Mouse (Mus musculus) forebrain, postnatal 0 days (tissue): Measurements from ENCODE around the gene Tpst1. TPM values are rescaled to one million over a fixed set of nuclear protein-coding genes. Genes with fewer than 3 reads are reported as not detected.
A peak's percentile ranks its signal among the peaks of the same experiment; 100 is the strongest.
"Not testable (repeated sequence)": the region's sequence is repeated elsewhere in the genome, so short reads cannot be mapped to it uniquely, and the experiment has no call there.

Source experiments
- ATAC-seq: fragments of 200-750 bp; cut with Nextera tagmentation; 2 replicates; pipeline ENCODE4 v1.8.0; 2017; ENCODE audit warnings: mild to moderate bottlenecking, moderate library complexity
- DNase-seq: peaks from one replicate; pipeline ENCODE4 v3.0.0-alpha.2; 2015
- H3K27ac ChIP-seq: fragments of 300-500 bp; sonication (generic); 2 replicates; pipeline ENCODE4 v1.5.1; 2014; ENCODE audit warnings: low read depth, mild to moderate bottlenecking, antibody characterized with exemption, low read length, moderate library complexity, mixed read lengths
- H3K27me3 ChIP-seq: fragments of 300-500 bp; sonication (generic); 2 replicates; pipeline ENCODE4 v1.6.1; 2014; ENCODE audit warnings: mild to moderate bottlenecking, low read length, mixed read lengths; ENCODE audit not compliant: insufficient read depth
- H3K36me3 ChIP-seq: fragments of 300-500 bp; sonication (generic); 2 replicates; pipeline ENCODE4 v1.6.1; 2014; ENCODE audit warnings: mild to moderate bottlenecking, moderate library complexity; ENCODE audit not compliant: insufficient read depth
- H3K4me1 ChIP-seq: fragments of 300-500 bp; sonication (generic); 2 replicates; pipeline ENCODE4 v1.6.1; 2014; ENCODE audit warnings: antibody characterized with exemption; ENCODE audit not compliant: insufficient read depth
- H3K4me2 ChIP-seq: fragments of 300-500 bp; sonication (generic); 2 replicates; pipeline ENCODE4 v1.6.1; 2014; ENCODE audit warnings: low read depth, mild to moderate bottlenecking, moderate library complexity
- H3K4me3 ChIP-seq: fragments of 300-500 bp; sonication (generic); 2 replicates; pipeline ENCODE4 v1.5.1; 2014; ENCODE audit warnings: low read depth, low read length, mixed read lengths
- H3K9ac ChIP-seq: fragments of 300-500 bp; sonication (generic); 2 replicates; pipeline ENCODE4 v1.6.1; 2014; ENCODE audit warnings: mild to moderate bottlenecking
- H3K9me3 ChIP-seq: fragments of 300-500 bp; sonication (generic); 2 replicates; pipeline ENCODE4 v1.6.1; 2016; ENCODE audit warnings: low read length
- CTCF ChIP-seq: sonication (generic); IDR thresholded peaks from 2 replicates; pipeline ENCODE4 v1.5.1; 2016; ENCODE audit warnings: antibody characterized with exemption, control low read depth, low read depth
- WGBS: fragments of 180-500 bp; shearing (Covaris S2); extraction: QIAGEN DNeasy Blood & Tissue Kit; methylation state at CpG from one replicate; pipeline ENCODE4 v1.1.7; 2014; 5-methylcytosine and 5-hydroxymethylcytosine counted together
- polyA plus RNA-seq: library from polyadenylated mRNA; unstranded; fragments of >200 nt; fragmentation: Nextera tagmentation; extraction: Ambion mirVana; gene quantifications from 2 replicates; pipeline ENCODE4 v1.2.1, GENCODE M21; 2015
- total RNA-seq: library from RNA; depleted of rRNA; stranded (reverse); fragments of >200 nt; gene quantifications from 2 replicates; pipeline ENCODE4 v1.2.3, GENCODE M21; 2014

Gene Tpst1
- total and polyA plus RNA-seq, 2 experiments from 2014 or later, result 55.3 to 55.4 TPM

- H3K9me3 ChIP-seq, result no peaks in the 10 kb centered on the region
- no peak for TF ChIP-seq CTCF
- no peak overlapping the region for H3K4me3 ChIP-seq
- DNase-seq (no peak), ATAC-seq (no peak)
- WGBS, result 90% methylated on average over 2 of the region's 2 CpGs
- no peak overlapping the region for H3K27ac ChIP-seq
- H3K36me3 ChIP-seq, result 0 out of 2 replicates have a peak, but pooled peaks cover 6% of the 10 kb centered on the region
- H3K9ac ChIP-seq, result no peak overlapping the region
- H3K27me3 ChIP-seq, result no peaks in the 10 kb centered on the region
- H3K4me1 ChIP-seq, result 0 out of 2 replicates have a peak, but pooled peaks cover 7% of the 10 kb centered on the region
- no peak overlapping the region for H3K4me2 ChIP-seq
These were observed 39.3 kb upstream of the Tpst1 start for GRCm38 (mm10) chr5:130033869-130034268.

- H3K4me1 ChIP-seq, ATAC-seq, H3K27ac ChIP-seq, DNase-seq, H3K27me3 ChIP-seq, H3K9ac ChIP-seq, H3K4me3 ChIP-seq, H3K4me2 ChIP-seq, H3K9me3 ChIP-seq: not testable (repeated sequence)
- peak; percentile 35; the same call in 1 of the 2 replicates for TF ChIP-seq CTCF
- WGBS, result 51% methylated on average over 2 of the region's 2 CpGs
- H3K36me3 ChIP-seq, result peaks cover 16% of the 10 kb centered on the region
These were observed 36.8 kb upstream of the Tpst1 start for GRCm38 (mm10) chr5:130036300-130036699.

GRCm38 (mm10) chr5:130037752-130038455 is 35.2 kb upstream of the Tpst1 start:
- H3K36me3 ChIP-seq, result peaks cover 31% of the 10 kb centered on the region

GRCm38 (mm10) chr5:130040797-130041196 is 32.3 kb upstream of the Tpst1 start:
- ATAC-seq, result no peak
- no peak overlapping the region for H3K27ac ChIP-seq
- no peaks in the 10 kb centered on the region for H3K4me1 ChIP-seq
- DNase-seq, result no peak
- no peak for TF ChIP-seq CTCF
- WGBS, result 92% methylated on average over 4 of the region's 4 CpGs
- no peaks in the 10 kb centered on the region for H3K27me3 ChIP-seq
- H3K4me3 ChIP-seq, result no peak overlapping the region
- peaks cover 49% of the 10 kb centered on the region for H3K36me3 ChIP-seq
- no peaks in the 10 kb centered on the region for H3K9me3 ChIP-seq
- no peak overlapping the region for H3K9ac ChIP-seq
- no peak overlapping the region for H3K4me2 ChIP-seq

More at GRCm38 (mm10) chr5:130037752-130038455, 35.2 kb upstream of the Tpst1 start:
- DNase-seq (peak; percentile 62), ATAC-seq (no peak)
- Histone ChIP-seq H3K27me3 (no peaks in the 10 kb centered on the region), H3K4me3 (no peak overlapping the region), H3K9ac (no peak overlapping the region), H3K4me1 (no peaks in the 10 kb centered on the region), H3K27ac (no peak overlapping the region), H3K4me2 (no peak overlapping the region), H3K9me3 (no peaks in the 10 kb centered on the region)
- WGBS, result 63% methylated on average over 19 of the region's 19 CpGs
- peak; percentile 73 for TF ChIP-seq CTCF

- Histone ChIP-seq H3K9ac (no peak overlapping the region), H3K4me3 (no peak overlapping the region), H3K27ac (no peak overlapping the region), H3K4me1 (no peaks in the 10 kb centered on the region), H3K4me2 (no peak overlapping the region), H3K36me3 (peaks cover 49% of the 10 kb centered on the region), H3K9me3 (no peaks in the 10 kb centered on the region), H3K27me3 (no peaks in the 10 kb centered on the region)
- WGBS, result 88% methylated on average over 4 of the region's 4 CpGs
- ATAC-seq (no peak), DNase-seq (no peak)
- no peak for TF ChIP-seq CTCF
These were observed 31.9 kb upstream of the Tpst1 start for GRCm38 (mm10) chr5:130041262-130041661.

- peaks cover 49% of the 10 kb centered on the region for H3K36me3 ChIP-seq
- DNase-seq, result no peak
These were observed 29.4 kb upstream of the Tpst1 start for GRCm38 (mm10) chr5:130043741-130044140.

GRCm38 (mm10) chr5:130044201-130044695 is 28.9 kb upstream of the Tpst1 start:
- TF ChIP-seq CTCF, result peak; percentile 63
- Histone ChIP-seq H3K36me3 (peaks cover 49% of the 10 kb centered on the region), H3K9ac (no peak overlapping the region), H3K4me1 (no peaks in the 10 kb centered on the region), H3K27ac (no peak overlapping the region), H3K9me3 (no peaks in the 10 kb centered on the region), H3K4me2 (no peak overlapping the region), H3K27me3 (no peaks in the 10 kb centered on the region), H3K4me3 (no peak overlapping the region)
- peak; percentile 33 for DNase-seq
- no peak for ATAC-seq
- WGBS, result 69% methylated on average over 7 of the region's 7 CpGs

More at GRCm38 (mm10) chr5:130043741-130044140, 29.4 kb upstream of the Tpst1 start:
- Histone ChIP-seq H3K4me1 (no peaks in the 10 kb centered on the region), H3K27ac (no peak overlapping the region), H3K27me3 (no peaks in the 10 kb centered on the region), H3K4me2 (no peak overlapping the region), H3K9me3 (no peaks in the 10 kb centered on the region), H3K4me3 (no peak overlapping the region), H3K9ac (no peak overlapping the region)
- TF ChIP-seq CTCF, result no peak
- ATAC-seq, result no peak
- WGBS, result 74% methylated on average over 3 of the region's 3 CpGs
